In genomic region chr13:97214583-97215268, GRCm38 (mm10) we compare ENCODE assay signal across 23 mouse cellular contexts. TPM values are rescaled to one million over a fixed set of nuclear protein-coding genes. Genes with fewer than 3 reads are reported as not detected.
A peak's percentile ranks its signal among the peaks of the same experiment; 100 is the strongest.
DNase-seq lines count a peak whose midpoint lies in the region; ATAC-seq lines count a peak whose summit lies in the region.
"Had no signal": no experiment of that assay in that cellular context is flagged by ENCODE, and none has a peak within 500 bp of the region (broad histone marks: within the 10 kb centered on the region; RNA-seq: fewer than 3 reads in every experiment).

No protein-coding gene starts in this region.

- no peak overlapping the region for H3K9ac ChIP-seq in midbrain, embryonic 11.5 days (ENCODE audit: low read length)
- H3K9ac ChIP-seq in midbrain, embryonic 16.5 days (ENCODE audit: low read depth, low read length) = no peak overlapping the region
- no peak overlapping the region for H3K9ac ChIP-seq in forebrain, embryonic 11.5 days (ENCODE audit: low read length)
- no peak overlapping the region for H3K9ac ChIP-seq in forebrain, embryonic 16.5 days (replicated peaks; ENCODE audit: low read depth, low read length)
- H3K9ac ChIP-seq in midbrain, embryonic 14.5 days (replicated peaks; ENCODE audit: low read length) = no peak overlapping the region
- H3K9ac ChIP-seq: liver, embryonic 12.5 days; liver, postnatal 0 days; neural tube, embryonic 15.5 days; stomach, embryonic 15.5 days had no signal

- no peak overlapping the region for H3K27ac ChIP-seq in midbrain, embryonic 11.5 days (ENCODE audit: low read depth, low read length)
- no peak overlapping the region for H3K27ac ChIP-seq in midbrain, embryonic 16.5 days (ENCODE audit: low read length)
- H3K27ac ChIP-seq in forebrain, embryonic 11.5 days (ENCODE audit: low read depth, low read length) = no peak overlapping the region
- H3K27ac ChIP-seq in forebrain, embryonic 16.5 days (ENCODE audit: low read length) = no peak overlapping the region
- 0 out of 2 replicates have a peak overlapping the region, but pooled peaks have one; percentile 10 for H3K27ac ChIP-seq in midbrain, embryonic 14.5 days (replicated peaks; ENCODE audit: low read depth, low read length)
- H3K27ac ChIP-seq: liver, embryonic 12.5 days; neural tube, embryonic 15.5 days; stomach, embryonic 15.5 days had no signal

- H3K36me3 ChIP-seq in midbrain, embryonic 11.5 days (ENCODE audit: control insufficient read depth, insufficient read depth, low read length) = no peaks in the 10 kb centered on the region
- H3K36me3 ChIP-seq in midbrain, embryonic 16.5 days (ENCODE audit: control insufficient read depth, insufficient read depth, low read length) = no peaks in the 10 kb centered on the region
- no peaks in the 10 kb centered on the region for H3K36me3 ChIP-seq in forebrain, embryonic 11.5 days (ENCODE audit: control insufficient read depth, insufficient read depth, low read length)
- H3K36me3 ChIP-seq in forebrain, embryonic 16.5 days (ENCODE audit: control insufficient read depth, insufficient read depth) = no peaks in the 10 kb centered on the region
- no peaks in the 10 kb centered on the region for H3K36me3 ChIP-seq in midbrain, embryonic 14.5 days (ENCODE audit: control insufficient read depth, insufficient read depth, low read length)
- H3K36me3 ChIP-seq: liver, embryonic 12.5 days; neural tube, embryonic 15.5 days; stomach, embryonic 15.5 days had no signal

- no peaks in the 10 kb centered on the region for H3K4me1 ChIP-seq in midbrain, embryonic 11.5 days (ENCODE audit: control insufficient read depth, insufficient read depth, low read length)
- H3K4me1 ChIP-seq in midbrain, embryonic 16.5 days (ENCODE audit: control insufficient read depth, insufficient read depth, low read length) = peaks cover 6% of the 10 kb centered on the region
- peaks cover 4% of the 10 kb centered on the region; the same call in 1 of the 2 replicates for H3K4me1 ChIP-seq in forebrain, embryonic 11.5 days (replicated peaks; ENCODE audit: control insufficient read depth, insufficient read depth, low read length)
- H3K4me1 ChIP-seq in forebrain, embryonic 16.5 days (replicated peaks; ENCODE audit: control insufficient read depth, insufficient read depth, low read length) = no peaks in the 10 kb centered on the region; the same call in 1 of the 2 replicates
- no peaks in the 10 kb centered on the region for H3K4me1 ChIP-seq in midbrain, embryonic 14.5 days (ENCODE audit: control insufficient read depth, insufficient read depth, low read length)
- H3K4me1 ChIP-seq: liver, embryonic 12.5 days; megakaryocyte, embryonic 14.5 days; stomach, embryonic 15.5 days had no signal

- no peak for DNase-seq in midbrain, embryonic 11.5 days (ENCODE audit: low spot score, missing footprints)
- peak; percentile 47 for DNase-seq in forebrain, embryonic 11.5 days (ENCODE audit: low spot score)
- DNase-seq in midbrain, embryonic 14.5 days = no peak
- DNase-seq in testis, postnatal 14 days (ENCODE audit: low spot score) = no peak
- no peak for DNase-seq in layer of hippocampus, postnatal 10 days (ENCODE audit: low spot score in 2 of 2)
- DNase-seq: adrenal gland, postnatal 25 days; cerebellum, adult 18-20 months; cerebellum, postnatal 10 days; heart, postnatal 14 days; kidney, postnatal 14 days; layer of hippocampus, adult 9-11 months; liver, postnatal 0 days; lung, postnatal 4 days; right cerebral cortex, postnatal 25 days; thymus, postnatal 14 days had no signal

- no peak overlapping the region for H3K4me2 ChIP-seq in midbrain, embryonic 11.5 days
- no peak overlapping the region for H3K4me2 ChIP-seq in midbrain, embryonic 16.5 days (ENCODE audit: low read length)
- H3K4me2 ChIP-seq in forebrain, embryonic 11.5 days (ENCODE audit: low read depth, low read length, severe bottlenecking) = no peak overlapping the region
- H3K4me2 ChIP-seq in forebrain, embryonic 16.5 days (ENCODE audit: low read length) = no peak overlapping the region
- no peak overlapping the region for H3K4me2 ChIP-seq in midbrain, embryonic 14.5 days (ENCODE audit: low read length)
- H3K4me2 ChIP-seq: liver, embryonic 12.5 days; neural tube, embryonic 15.5 days; stomach, embryonic 15.5 days had no signal

- WGBS in midbrain, embryonic 11.5 days = 59% methylated on average over 3 of the region's 3 CpGs
- WGBS in midbrain, embryonic 16.5 days = 56% methylated on average over 3 of the region's 3 CpGs
- 58% methylated on average over 3 of the region's 3 CpGs for WGBS in forebrain, embryonic 11.5 days
- 55% methylated on average over 3 of the region's 3 CpGs for WGBS in forebrain, embryonic 16.5 days
- WGBS in midbrain, embryonic 14.5 days = 56% methylated on average over 3 of the region's 3 CpGs

- H3K27me3 ChIP-seq in midbrain, embryonic 11.5 days (ENCODE audit: control insufficient read depth, insufficient read depth, low read length) = no peaks in the 10 kb centered on the region
- no peaks in the 10 kb centered on the region for H3K27me3 ChIP-seq in midbrain, embryonic 16.5 days (ENCODE audit: control insufficient read depth, insufficient read depth, low read depth, low read length)
- H3K27me3 ChIP-seq in forebrain, embryonic 11.5 days (ENCODE audit: control insufficient read depth, insufficient read depth, low read length) = no peaks in the 10 kb centered on the region
- no peaks in the 10 kb centered on the region for H3K27me3 ChIP-seq in forebrain, embryonic 16.5 days (replicated peaks; ENCODE audit: control insufficient read depth, insufficient read depth, low read length)
- no peaks in the 10 kb centered on the region for H3K27me3 ChIP-seq in midbrain, embryonic 14.5 days (ENCODE audit: control insufficient read depth, insufficient read depth, low read length)
- H3K27me3 ChIP-seq: liver, embryonic 12.5 days; neural tube, embryonic 15.5 days; stomach, embryonic 15.5 days had no signal

- H3K4me3 ChIP-seq in midbrain, embryonic 11.5 days (ENCODE audit: low read depth, low read length) = no peak overlapping the region
- H3K4me3 ChIP-seq in midbrain, embryonic 16.5 days (ENCODE audit: low read depth, low read length) = no peak overlapping the region
- no peak overlapping the region for H3K4me3 ChIP-seq in forebrain, embryonic 11.5 days (ENCODE audit: low read depth, low read length)
- H3K4me3 ChIP-seq in forebrain, embryonic 16.5 days (replicated peaks; ENCODE audit: low read length) = no peak overlapping the region
- H3K4me3 ChIP-seq in midbrain, embryonic 14.5 days (replicated peaks; ENCODE audit: low read depth, low read length) = no peak overlapping the region
- H3K4me3 ChIP-seq: liver, embryonic 12.5 days; megakaryocyte, embryonic 14.5 days; neural tube, embryonic 15.5 days; stomach, embryonic 15.5 days had no signal

- ATAC-seq in midbrain, embryonic 11.5 days (ENCODE audit: low FRiP score) = 0 out of 2 replicates have a peak, but pooled peaks have one; percentile 36
- no peak for ATAC-seq in midbrain, embryonic 16.5 days
- ATAC-seq in forebrain, embryonic 11.5 days (replicated peaks; ENCODE audit: low FRiP score) = peak; percentile 58
- ATAC-seq in forebrain, embryonic 16.5 days = peak; percentile 49
- ATAC-seq in midbrain, embryonic 14.5 days (ENCODE audit: low FRiP score, low TSS enrichment) = no peak
- ATAC-seq: CD4-positive, CD25-positive, alpha-beta regulatory T cell, adult 4 months; intestine, postnatal 0 days; liver, embryonic 12.5 days; liver, postnatal 0 days had no signal

- H3K9me3 ChIP-seq in midbrain, embryonic 11.5 days (ENCODE audit: control insufficient read depth, low read length) = no peaks in the 10 kb centered on the region
- H3K9me3 ChIP-seq in midbrain, embryonic 16.5 days (replicated peaks; ENCODE audit: control insufficient read depth, low read length, poor library complexity, severe bottlenecking) = 0 out of 2 replicates have a peak, but pooled peaks cover 4% of the 10 kb centered on the region
- no peaks in the 10 kb centered on the region for H3K9me3 ChIP-seq in forebrain, embryonic 11.5 days (ENCODE audit: control insufficient read depth, low read length)
- peaks cover 3% of the 10 kb centered on the region; the same call in 1 of the 2 replicates for H3K9me3 ChIP-seq in forebrain, embryonic 16.5 days (ENCODE audit: control insufficient read depth, low read length)
- no peaks in the 10 kb centered on the region for H3K9me3 ChIP-seq in midbrain, embryonic 14.5 days (ENCODE audit: control insufficient read depth, low read length)
- H3K9me3 ChIP-seq: liver, embryonic 12.5 days; neural tube, embryonic 15.5 days; stomach, embryonic 15.5 days had no signal

RNA-seq across cellular contexts. Expression of gene Hexb, which starts 16.6 kb away (rescaled TPM):
- 25.8 and 26.1 TPM in 2 replicates for polyA plus RNA-seq in midbrain, embryonic 11.5 days (2014; fragmentation: Nextera tagmentation; extraction: Ambion mirVana)
- 40.3 and 49.8 TPM in 2 replicates for polyA plus RNA-seq in midbrain, embryonic 16.5 days (2015; fragmentation: Nextera tagmentation; extraction: Ambion mirVana)
- polyA plus RNA-seq in forebrain, embryonic 11.5 days (2014; fragmentation: Nextera tagmentation; extraction: Ambion mirVana) = 20.3 and 22.2 TPM in 2 replicates
- polyA plus RNA-seq in forebrain, embryonic 16.5 days (2015; fragmentation: Nextera tagmentation; extraction: Ambion mirVana) = 32.8 and 38.7 TPM in 2 replicates
- 32.4 and 38.7 TPM in 2 replicates for polyA plus RNA-seq in midbrain, embryonic 14.5 days (2014; fragmentation: Nextera tagmentation; extraction: Ambion mirVana)
- 100 to 1,000 TPM in 1 of 2 experiments, 10 to 100 TPM in 1; 91.3 to 102 TPM for total RNA-seq in layer of hippocampus, postnatal 10 days (2021)

RNA-seq across cellular contexts. Expression of gene Enc1, which starts 26.2 kb away (rescaled TPM):
- 18.4 and 19.8 TPM in 2 replicates for polyA plus RNA-seq in midbrain, embryonic 11.5 days (2014; fragmentation: Nextera tagmentation; extraction: Ambion mirVana)
- polyA plus RNA-seq in midbrain, embryonic 16.5 days (2015; fragmentation: Nextera tagmentation; extraction: Ambion mirVana) = 103 and 119 TPM in 2 replicates
- polyA plus RNA-seq in forebrain, embryonic 11.5 days (2014; fragmentation: Nextera tagmentation; extraction: Ambion mirVana) = 17.9 and 20.8 TPM in 2 replicates
- 133 and 143 TPM in 2 replicates for polyA plus RNA-seq in forebrain, embryonic 16.5 days (2015; fragmentation: Nextera tagmentation; extraction: Ambion mirVana)
- 94.2 and 99.0 TPM in 2 replicates for polyA plus RNA-seq in midbrain, embryonic 14.5 days (2014; fragmentation: Nextera tagmentation; extraction: Ambion mirVana)
- 100 to 1,000 TPM; 561 to 584 TPM for total RNA-seq in layer of hippocampus, postnatal 10 days (2021)

Comparison
In these comparisons a context has a peak if more than half of its experiments do, and no peak if none do; other contexts are left out.
1. ATAC-seq: peak in midbrain, embryonic 11.5 days (single experiment), forebrain, embryonic 11.5 days (single experiment) and forebrain, embryonic 16.5 days (single experiment); none in midbrain, embryonic 16.5 days (single experiment) and midbrain, embryonic 14.5 days (single experiment).